Mouse (Mus musculus): Measurements from ENCODE around the gene Asic3. TPM values are rescaled to one million over a fixed set of nuclear protein-coding genes. Genes with fewer than 3 reads are reported as not detected.

The Asic3 gene
- polyA plus RNA-seq (2016; fragmentation: Nextera tagmentation; extraction: Ambion mirVana), result 0.09 and 0.19 TPM in 2 replicates

DNA sequence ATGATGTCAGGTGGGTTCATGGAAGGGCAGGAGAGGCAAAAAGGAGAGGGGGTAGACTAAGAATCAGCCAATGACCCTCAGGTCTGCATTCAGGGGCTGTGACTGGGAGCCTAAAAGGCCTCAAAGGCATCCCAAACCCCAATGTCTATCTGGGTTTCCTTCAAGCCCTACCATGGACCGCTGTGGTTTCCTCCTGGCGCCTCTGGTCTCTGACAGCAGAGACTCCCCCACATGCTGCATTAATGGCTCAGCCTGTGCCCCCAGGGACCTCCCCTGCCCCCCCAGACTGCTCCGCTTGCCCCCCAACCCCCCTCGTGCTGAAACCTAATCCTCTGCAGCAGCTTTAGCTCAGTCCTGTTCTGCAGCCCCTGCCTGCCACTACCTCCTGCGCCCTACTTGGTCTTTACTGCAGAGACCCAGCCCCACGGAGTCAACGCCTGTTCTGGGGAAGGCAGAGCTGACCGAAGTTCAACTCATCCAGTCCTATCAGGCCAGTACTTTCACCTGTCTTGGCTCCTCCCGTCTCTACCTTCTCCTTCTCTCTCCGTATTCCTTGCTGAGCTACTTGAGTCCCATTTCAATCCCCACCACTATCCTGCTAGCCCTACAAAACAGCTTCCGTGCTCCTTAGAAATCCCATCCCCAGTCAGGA is at the start of gene Asic3:
Gene Asic3 (plus strand): TSS at position 351 of the 652 bp plus-strand sequence.
- WGBS, result 39% methylated on average over 11 of the region's 11 CpGs
- peaks cover 13% of the 10 kb centered on the region for H3K4me1 ChIP-seq (replicated peaks)
- no peak within 1 kb of the TSS for H3K4me3 ChIP-seq
- H3K9me3 ChIP-seq (replicated peaks), result no peaks in the 10 kb centered on the region
- peaks cover 25% of the 10 kb centered on the region for H3K27me3 ChIP-seq (replicated peaks)
- peaks cover 12% of the 10 kb centered on the region for H3K36me3 ChIP-seq
- H3K27ac ChIP-seq (ENCODE audit: poor library complexity, severe bottlenecking), result no peak within 1 kb of the TSS
- H3K4me2 ChIP-seq, result no peak within 1 kb of the TSS
- H3K9ac ChIP-seq, result no peak within 1 kb of the TSS
- no peak for ATAC-seq (ENCODE audit: insufficient number of reproducible peaks, low FRiP score)

DNA sequence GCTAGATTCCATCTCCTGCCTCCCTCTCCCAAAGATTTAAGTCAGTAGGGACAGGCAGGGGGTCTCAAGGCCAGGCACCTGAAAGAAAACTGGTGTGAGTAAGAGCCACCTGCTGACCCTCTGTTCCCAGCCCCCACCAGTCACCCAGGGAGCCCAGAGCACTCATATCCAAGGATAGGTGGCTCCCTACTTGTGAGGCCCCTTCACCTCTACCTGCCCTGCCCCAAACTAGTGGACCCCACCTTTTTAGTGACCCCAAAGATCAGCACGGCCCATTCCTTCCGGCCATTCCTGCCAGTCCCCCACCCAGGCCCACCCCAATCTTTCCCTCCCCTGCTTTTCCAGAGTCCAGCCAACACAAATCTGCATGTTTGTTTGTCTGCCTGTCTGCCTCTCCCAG is 49.7 kb upstream of the Asic3 start:
- no peak overlapping the region for H3K4me2 ChIP-seq
- WGBS, result 63% methylated on average over 2 of the region's 2 CpGs
- no peaks in the 10 kb centered on the region for H3K27me3 ChIP-seq (replicated peaks)
- H3K4me3 ChIP-seq, result no peak overlapping the region
- H3K9me3 ChIP-seq (replicated peaks), result no peaks in the 10 kb centered on the region
- ATAC-seq (ENCODE audit: insufficient number of reproducible peaks, low FRiP score), result no peak
- peaks cover 35% of the 10 kb centered on the region for H3K4me1 ChIP-seq (replicated peaks)
- H3K36me3 ChIP-seq, result no peaks in the 10 kb centered on the region
- no peak overlapping the region for H3K9ac ChIP-seq
- no peak overlapping the region for H3K27ac ChIP-seq (ENCODE audit: poor library complexity, severe bottlenecking)

DNA sequence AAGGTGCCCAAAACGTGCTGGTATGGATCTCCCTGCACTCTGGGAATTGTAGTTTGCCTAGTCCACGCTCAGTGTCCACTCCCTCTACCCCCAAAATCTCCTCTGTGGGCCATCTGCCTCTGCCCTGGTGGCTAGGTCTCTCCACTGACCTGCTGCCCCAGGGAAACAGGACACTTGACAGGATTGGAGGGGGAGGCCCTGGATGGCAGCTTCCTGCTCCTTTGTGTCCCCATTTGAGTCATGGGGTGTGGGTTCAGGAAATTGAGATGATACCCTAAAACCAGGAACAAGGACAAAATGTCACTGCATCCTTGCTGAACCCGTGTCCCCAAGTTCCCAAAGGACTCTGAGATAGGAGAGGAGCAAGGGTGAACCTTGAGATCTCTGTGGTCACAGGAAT is 49.1 kb upstream of the Asic3 start:
- H3K4me1 ChIP-seq (replicated peaks), result peaks cover 35% of the 10 kb centered on the region
- peak overlapping the region; percentile 84 for H3K27ac ChIP-seq (ENCODE audit: poor library complexity, severe bottlenecking)
- H3K4me3 ChIP-seq, result no peak overlapping the region
- H3K9ac ChIP-seq, result no peak overlapping the region
- WGBS, result 47% methylated on average over 3 of the region's 3 CpGs
- no peaks in the 10 kb centered on the region for H3K27me3 ChIP-seq (replicated peaks)
- no peaks in the 10 kb centered on the region; the same call in 1 of the 2 replicates for H3K36me3 ChIP-seq
- H3K9me3 ChIP-seq (replicated peaks), result no peaks in the 10 kb centered on the region
- H3K4me2 ChIP-seq, result no peak overlapping the region
- ATAC-seq (ENCODE audit: insufficient number of reproducible peaks, low FRiP score), result no peak

DNA sequence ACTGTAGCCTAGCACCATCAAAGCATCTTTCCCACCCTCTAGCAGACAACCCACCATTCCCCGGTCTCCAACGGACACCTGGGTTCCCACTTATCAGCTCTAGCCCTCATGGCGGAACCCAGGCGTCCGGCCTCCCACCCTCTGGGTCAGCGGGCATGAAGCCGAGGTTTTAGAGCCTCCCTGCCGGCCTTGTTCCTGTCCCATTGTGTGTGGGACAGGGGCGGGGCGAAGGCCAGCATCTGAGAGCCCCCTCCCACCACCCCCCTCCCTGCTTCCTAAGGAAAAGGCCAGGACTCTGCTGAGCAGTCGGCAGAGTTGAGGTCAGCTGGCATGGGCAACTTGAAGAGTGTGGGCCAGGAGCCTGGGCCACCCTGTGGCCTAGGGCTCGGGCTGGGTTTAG is 48.7 kb upstream of the Asic3 start, which contains the start of gene Nos3:
Gene Nos3 (plus strand): TSS at position 303 of the 400 bp plus-strand sequence.
- ATAC-seq (ENCODE audit: insufficient number of reproducible peaks, low FRiP score), result peak; percentile 68
- no peaks in the 10 kb centered on the region for H3K27me3 ChIP-seq (replicated peaks)
- H3K9me3 ChIP-seq (replicated peaks), result no peaks in the 10 kb centered on the region
- H3K36me3 ChIP-seq, result no peaks in the 10 kb centered on the region; the same call in 1 of the 2 replicates
- H3K4me2 ChIP-seq, result peak within 1 kb of the TSS; percentile 63
- peak within 1 kb of the TSS; percentile 61 for H3K9ac ChIP-seq
- H3K27ac ChIP-seq (ENCODE audit: poor library complexity, severe bottlenecking), result peak within 1 kb of the TSS; percentile 84
- H3K4me1 ChIP-seq (replicated peaks), result peaks cover 35% of the 10 kb centered on the region
- WGBS, result 54% methylated on average over 12 of the region's 12 CpGs
- H3K4me3 ChIP-seq, result peak within 1 kb of the TSS; percentile 46

DNA sequence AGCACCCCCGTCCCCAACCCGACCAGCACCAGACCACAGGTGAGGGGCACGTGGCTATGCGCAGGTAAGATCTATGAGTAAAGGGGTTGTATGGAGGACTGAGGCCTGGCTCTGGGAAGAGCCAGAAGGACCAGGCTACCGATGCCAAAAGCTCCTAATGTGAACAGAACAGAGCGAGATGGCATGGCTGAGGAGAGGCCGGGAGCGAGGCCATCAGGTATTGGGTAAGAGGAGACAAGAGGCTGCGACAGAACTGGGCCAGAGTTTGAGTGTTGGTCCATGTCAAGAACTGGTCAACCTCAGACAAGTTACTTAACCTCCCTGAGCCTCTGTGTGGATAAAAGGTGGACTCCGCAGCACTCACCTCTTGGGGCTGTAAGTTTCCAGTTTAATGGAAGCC is 48.2 kb upstream of the Asic3 start:
- WGBS, result 76% methylated on average over 10 of the region's 10 CpGs
- peak overlapping the region; percentile 46 for H3K4me3 ChIP-seq
- no peaks in the 10 kb centered on the region for H3K9me3 ChIP-seq (replicated peaks)
- peak overlapping the region; percentile 84 for H3K27ac ChIP-seq (ENCODE audit: poor library complexity, severe bottlenecking)
- H3K9ac ChIP-seq, result peak overlapping the region; percentile 61
- H3K4me2 ChIP-seq, result peak overlapping the region; percentile 63
- H3K36me3 ChIP-seq, result no peaks in the 10 kb centered on the region; the same call in 1 of the 2 replicates
- ATAC-seq (ENCODE audit: insufficient number of reproducible peaks, low FRiP score), result no peak
- H3K27me3 ChIP-seq (replicated peaks), result no peaks in the 10 kb centered on the region
- peaks cover 35% of the 10 kb centered on the region for H3K4me1 ChIP-seq (replicated peaks)

DNA sequence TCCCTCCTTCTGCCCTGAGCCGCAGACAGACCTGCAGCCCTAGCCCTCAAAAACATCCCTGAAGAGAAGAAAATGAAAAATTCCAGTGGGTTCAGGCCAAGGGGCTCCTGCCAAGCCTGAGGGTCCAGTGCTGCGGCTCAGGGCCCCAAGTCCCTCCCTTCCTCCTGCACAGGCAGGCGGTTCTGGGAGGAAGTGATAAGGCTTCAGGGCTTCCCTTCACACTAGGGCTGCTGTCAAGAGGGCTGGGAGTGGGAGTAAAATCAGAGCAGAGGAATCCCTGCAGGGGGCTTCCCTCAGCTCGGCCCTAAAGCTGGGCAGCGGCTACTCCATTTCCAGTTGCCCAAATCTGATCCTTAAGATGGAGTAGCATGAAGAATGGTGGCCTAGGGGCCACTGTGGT is 47.7 kb upstream of the Asic3 start:
- H3K27me3 ChIP-seq (replicated peaks), result no peaks in the 10 kb centered on the region
- H3K4me2 ChIP-seq, result peak overlapping the region; percentile 63
- peak; percentile 38; the same call in 1 of the 2 replicates for ATAC-seq (ENCODE audit: insufficient number of reproducible peaks, low FRiP score)
- peak overlapping the region; percentile 84 for H3K27ac ChIP-seq (ENCODE audit: poor library complexity, severe bottlenecking)
- no peaks in the 10 kb centered on the region for H3K9me3 ChIP-seq (replicated peaks)
- peaks cover 33% of the 10 kb centered on the region for H3K4me1 ChIP-seq (replicated peaks)
- H3K36me3 ChIP-seq, result no peaks in the 10 kb centered on the region; the same call in 1 of the 2 replicates
- WGBS, result 9% methylated on average over 5 of the region's 5 CpGs
- peak overlapping the region; percentile 61 for H3K9ac ChIP-seq
- H3K4me3 ChIP-seq, result peak overlapping the region; percentile 46

DNA sequence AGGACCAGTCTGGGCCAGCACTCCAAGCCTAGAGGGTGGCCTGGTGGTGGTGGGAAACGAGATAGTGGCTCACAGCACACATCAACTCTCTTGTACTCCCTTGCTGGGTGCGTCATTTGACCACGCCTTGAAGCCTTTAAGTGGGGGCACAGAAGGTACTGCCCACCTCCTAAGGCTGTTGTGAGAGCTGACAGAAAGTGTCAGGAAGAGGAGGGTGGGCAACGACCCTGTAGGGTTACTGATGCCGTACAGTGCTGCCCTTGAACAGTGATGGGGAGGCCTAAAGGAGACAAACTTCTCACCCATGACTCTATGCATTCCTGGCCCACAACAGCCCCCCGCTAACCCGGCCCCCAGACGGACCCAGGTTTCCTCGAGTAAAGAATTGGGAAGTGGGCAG is 46.8 kb upstream of the Asic3 start:
- ATAC-seq (ENCODE audit: insufficient number of reproducible peaks, low FRiP score), result no peak
- H3K4me3 ChIP-seq, result peak overlapping the region; percentile 46
- peak overlapping the region; percentile 63 for H3K4me2 ChIP-seq
- H3K4me1 ChIP-seq (replicated peaks), result peaks cover 28% of the 10 kb centered on the region
- no peaks in the 10 kb centered on the region for H3K9me3 ChIP-seq (replicated peaks)
- H3K27me3 ChIP-seq (replicated peaks), result no peaks in the 10 kb centered on the region
- H3K27ac ChIP-seq (ENCODE audit: poor library complexity, severe bottlenecking), result no peak overlapping the region
- H3K9ac ChIP-seq, result no peak overlapping the region
- no peaks in the 10 kb centered on the region; the same call in 1 of the 2 replicates for H3K36me3 ChIP-seq
- 68% methylated on average over 9 of the region's 9 CpGs for WGBS

DNA sequence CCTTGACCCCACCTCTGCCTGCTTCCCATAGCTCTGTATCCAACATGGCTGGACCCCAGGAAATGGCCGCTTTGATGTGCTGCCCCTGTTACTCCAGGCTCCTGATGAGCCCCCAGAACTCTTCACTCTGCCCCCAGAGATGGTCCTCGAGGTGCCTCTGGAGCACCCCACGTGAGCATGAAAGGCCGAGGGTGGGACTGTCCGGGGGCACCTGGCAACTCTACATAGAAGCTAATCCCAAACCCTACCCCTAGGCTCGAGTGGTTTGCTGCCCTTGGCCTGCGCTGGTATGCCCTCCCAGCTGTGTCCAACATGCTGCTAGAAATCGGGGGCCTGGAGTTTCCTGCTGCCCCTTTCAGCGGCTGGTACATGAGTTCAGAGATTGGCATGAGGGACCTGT is 43.4 kb upstream of the Asic3 start:
- no peaks in the 10 kb centered on the region for H3K27me3 ChIP-seq (replicated peaks)
- no peak overlapping the region for H3K4me2 ChIP-seq
- H3K27ac ChIP-seq (ENCODE audit: poor library complexity, severe bottlenecking), result no peak overlapping the region
- H3K36me3 ChIP-seq, result no peaks in the 10 kb centered on the region; the same call in 1 of the 2 replicates
- H3K9me3 ChIP-seq (replicated peaks), result no peaks in the 10 kb centered on the region
- 78% methylated on average over 9 of the region's 9 CpGs for WGBS
- no peak overlapping the region for H3K4me3 ChIP-seq
- no peak overlapping the region for H3K9ac ChIP-seq
- peaks cover 37% of the 10 kb centered on the region for H3K4me1 ChIP-seq (replicated peaks)
- no peak for ATAC-seq (ENCODE audit: insufficient number of reproducible peaks, low FRiP score)

DNA sequence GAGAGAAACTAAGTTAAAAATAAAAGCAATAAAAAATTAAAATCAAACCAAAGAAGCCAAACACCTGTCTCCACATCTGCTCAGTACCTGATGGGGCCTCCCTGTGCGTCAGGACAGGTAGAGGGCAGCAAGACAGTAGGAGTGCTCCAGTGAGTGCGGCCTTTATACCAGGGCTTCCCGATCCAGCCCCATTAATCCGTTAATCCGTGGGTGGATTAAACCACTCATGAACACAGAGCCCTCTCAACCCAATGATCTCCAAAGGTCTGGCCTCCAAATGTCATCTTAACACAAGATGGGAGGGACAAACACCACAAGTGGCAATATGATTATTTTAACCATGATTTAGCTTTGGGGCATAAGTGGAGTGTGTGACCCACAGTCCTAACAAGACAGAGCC is 39.4 kb upstream of the Asic3 start:
- no peak overlapping the region for H3K4me3 ChIP-seq
- WGBS, result 77% methylated on average over 5 of the region's 5 CpGs
- H3K4me1 ChIP-seq (replicated peaks), result peaks cover 27% of the 10 kb centered on the region
- 0 out of 2 replicates have a peak overlapping the region, but pooled peaks have one; percentile 22 for H3K4me2 ChIP-seq
- H3K27me3 ChIP-seq (replicated peaks), result no peaks in the 10 kb centered on the region
- H3K27ac ChIP-seq (ENCODE audit: poor library complexity, severe bottlenecking), result no peak overlapping the region
- no peaks in the 10 kb centered on the region for H3K9me3 ChIP-seq (replicated peaks)
- ATAC-seq (ENCODE audit: insufficient number of reproducible peaks, low FRiP score), result no peak
- no peak overlapping the region for H3K9ac ChIP-seq
- H3K36me3 ChIP-seq, result no peaks in the 10 kb centered on the region; the same call in 1 of the 2 replicates

DNA sequence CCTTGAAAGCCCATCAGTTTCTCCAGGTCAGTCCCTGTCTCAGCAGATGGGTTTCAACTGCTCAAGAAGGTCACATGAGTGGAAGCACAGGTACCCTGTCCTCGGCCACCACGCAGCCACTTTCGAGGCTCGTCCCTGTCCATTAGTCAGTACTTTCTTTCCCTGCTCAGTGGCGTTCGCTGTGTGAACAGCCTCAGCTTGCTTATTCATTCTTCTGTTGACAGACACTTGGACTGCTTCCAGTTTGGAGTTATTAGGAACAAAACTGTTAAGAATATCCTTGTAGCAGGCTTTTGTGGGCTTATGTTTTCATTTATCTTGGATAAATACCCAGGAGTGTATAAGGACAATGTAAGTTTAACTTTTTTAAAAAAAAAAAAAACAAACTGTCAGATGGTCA is 39.0 kb upstream of the Asic3 start:
- Histone ChIP-seq H3K9me3 (replicated peaks) (no peaks in the 10 kb centered on the region), H3K4me2 (0 out of 2 replicates have a peak overlapping the region, but pooled peaks have one; percentile 22), H3K9ac (no peak overlapping the region), H3K4me3 (no peak overlapping the region), H3K4me1 (replicated peaks) (peaks cover 31% of the 10 kb centered on the region), H3K27ac (ENCODE audit: poor library complexity, severe bottlenecking) (no peak overlapping the region), H3K27me3 (replicated peaks) (no peaks in the 10 kb centered on the region), H3K36me3 (no peaks in the 10 kb centered on the region)
- 17% methylated on average over 6 of the region's 6 CpGs for WGBS
- no peak for ATAC-seq (ENCODE audit: insufficient number of reproducible peaks, low FRiP score)

DNA sequence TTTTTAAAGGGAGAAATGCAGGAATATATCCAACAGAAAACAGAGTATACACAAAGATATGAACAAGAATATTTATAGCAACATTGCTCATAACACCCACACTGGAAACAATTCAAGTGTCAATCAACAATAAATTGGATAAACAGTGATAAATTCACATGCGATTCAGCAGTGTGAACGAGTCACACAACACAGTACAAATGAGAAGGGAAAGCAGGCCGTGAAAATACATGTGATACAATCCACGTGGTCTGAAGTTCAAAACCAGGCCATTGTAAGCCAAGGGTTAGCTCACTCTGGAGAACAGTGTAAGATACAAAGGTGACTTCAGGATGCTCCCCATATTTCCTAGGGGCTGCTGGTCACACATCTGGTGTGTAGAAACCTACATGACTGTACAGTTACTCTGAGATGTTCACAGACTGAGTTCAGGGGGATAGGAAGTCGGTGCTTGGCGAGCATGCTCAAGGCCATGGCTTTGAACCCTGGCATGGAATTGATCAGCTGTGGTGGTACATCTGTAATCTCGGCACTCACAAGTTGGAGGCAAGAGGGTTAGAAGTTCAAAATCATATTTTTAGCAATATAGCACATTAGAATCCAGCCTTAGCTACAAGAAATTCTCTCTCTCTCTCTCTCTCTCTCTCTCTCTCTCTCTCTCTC is 38.4 kb upstream of the Asic3 start:
- Histone ChIP-seq H3K36me3 (no peaks in the 10 kb centered on the region), H3K27me3 (replicated peaks) (no peaks in the 10 kb centered on the region), H3K9me3 (replicated peaks) (no peaks in the 10 kb centered on the region), H3K4me1 (replicated peaks) (peaks cover 37% of the 10 kb centered on the region), H3K9ac (no peak overlapping the region), H3K27ac (ENCODE audit: poor library complexity, severe bottlenecking) (no peak overlapping the region), H3K4me2 (no peak overlapping the region), H3K4me3 (no peak overlapping the region)
- no peak for ATAC-seq (ENCODE audit: insufficient number of reproducible peaks, low FRiP score)
- WGBS, result 64% methylated on average over 7 of the region's 7 CpGs
